Mouse (Mus musculus) myocyte (in vitro differentiated cells): ENCODE results near the gene Acvr2b. TPM values are rescaled to one million over a fixed set of nuclear protein-coding genes. Genes with fewer than 3 reads are reported as not detected.

ENCODE experiments used
- H3K27me3 ChIP-seq: one replicate; pipeline ENCODE4 v1.6.1; 2011; ENCODE audit not compliant: control insufficient read depth, insufficient read depth, insufficient read length
- H3K36me3 ChIP-seq: one replicate; pipeline ENCODE4 v1.6.1; 2011; ENCODE audit not compliant: control insufficient read depth, insufficient read depth
- H3K4me2 ChIP-seq: one replicate; pipeline ENCODE4 v1.6.1; 2011; ENCODE audit warnings: low read depth, control low read depth
- H3K4me3 ChIP-seq: one replicate; pipeline ENCODE4 v1.5.1; 2011; ENCODE audit warnings: mild to moderate bottlenecking, control low read depth, moderate library complexity
- H3K79me2 ChIP-seq: one replicate; pipeline ENCODE4 v1.6.1; 2011; ENCODE audit not compliant: control insufficient read depth, insufficient read depth
- H3ac ChIP-seq: one replicate; pipeline ENCODE4 v1.6.1; 2011; ENCODE audit not compliant: control insufficient read depth, insufficient read length
- CEBPB ChIP-seq: IDR thresholded peaks from 2 replicates; pipeline ENCODE4 v1.6.1; 2011; ENCODE audit warnings: mild to moderate bottlenecking, moderate library complexity; ENCODE audit not compliant: poor library complexity, insufficient read depth, severe bottlenecking
- E2F4 ChIP-seq: IDR thresholded peaks from one replicate; pipeline ENCODE4 v1.6.1; 2011; ENCODE audit warnings: mild to moderate bottlenecking, control low read depth, moderate library complexity; ENCODE audit not compliant: insufficient read depth
- MAX ChIP-seq: IDR thresholded peaks from one replicate; pipeline ENCODE4 v1.6.1; 2011; ENCODE audit warnings: low read depth, mild to moderate bottlenecking, control low read depth
- MYOD1 ChIP-seq, 3 experiments: IDR thresholded peaks; one replicate each; pipeline ENCODE4 v1.6.1; 2011; ENCODE audit warnings: control low read depth in 2 of 3, low read depth in 2 of 3, mild to moderate bottlenecking in 2 of 3, moderate library complexity in 1 of 3; ENCODE audit not compliant: insufficient read length in 2 of 3, control insufficient read depth in 1 of 3
- MYOG ChIP-seq, 3 experiments: IDR thresholded peaks; one replicate each; pipeline ENCODE4 v1.6.1; 2011; ENCODE audit warnings: control low read depth in 2 of 3, low read depth in 2 of 3, mild to moderate bottlenecking in 2 of 3; ENCODE audit not compliant: insufficient read length in 2 of 3, control insufficient read depth in 1 of 3, insufficient read depth in 1 of 3
- POLR2A ChIP-seq: IDR thresholded peaks from one replicate; pipeline ENCODE4 v1.6.1; 2011; ENCODE audit warnings: low read depth, mild to moderate bottlenecking, control low read depth, moderate library complexity; ENCODE audit not compliant: insufficient read length
- POLR2AphosphoS2 ChIP-seq: IDR thresholded peaks from one replicate; pipeline ENCODE4 v1.6.1; 2011; ENCODE audit warnings: low read depth, control low read depth; ENCODE audit not compliant: insufficient read length
- REST ChIP-seq: IDR thresholded peaks from one replicate; pipeline ENCODE4 v1.6.1; 2011; ENCODE audit warnings: mild to moderate bottlenecking, control low read depth, moderate library complexity; ENCODE audit not compliant: insufficient read depth, insufficient read length
- SRF ChIP-seq: IDR thresholded peaks from one replicate; pipeline ENCODE4 v1.6.1; 2011; ENCODE audit warnings: low read depth; ENCODE audit not compliant: control insufficient read depth, insufficient read length
- TCF12 ChIP-seq: IDR thresholded peaks from one replicate; pipeline ENCODE4 v1.6.1; 2011; ENCODE audit warnings: mild to moderate bottlenecking, control low read depth; ENCODE audit not compliant: poor library complexity, insufficient read depth, severe bottlenecking
- TCF3 ChIP-seq: IDR thresholded peaks from one replicate; pipeline ENCODE4 v1.6.1; 2011; ENCODE audit warnings: low read depth, control low read depth; ENCODE audit not compliant: insufficient read length
- USF1 ChIP-seq: IDR thresholded peaks from one replicate; pipeline ENCODE4 v1.6.1; 2011; ENCODE audit warnings: low read depth, mild to moderate bottlenecking, control low read depth, moderate library complexity
- polyA plus RNA-seq: library from polyadenylated mRNA; unstranded; fragments of >200 nt; fragmentation: generic; extraction: Trizol; gene quantifications from one replicate; pipeline ENCODE4 v1.2.1, GENCODE M21; 2012; ENCODE audit warnings: missing spikeins

The Acvr2b gene
- 1.8 TPM for polyA plus RNA-seq

DNA sequence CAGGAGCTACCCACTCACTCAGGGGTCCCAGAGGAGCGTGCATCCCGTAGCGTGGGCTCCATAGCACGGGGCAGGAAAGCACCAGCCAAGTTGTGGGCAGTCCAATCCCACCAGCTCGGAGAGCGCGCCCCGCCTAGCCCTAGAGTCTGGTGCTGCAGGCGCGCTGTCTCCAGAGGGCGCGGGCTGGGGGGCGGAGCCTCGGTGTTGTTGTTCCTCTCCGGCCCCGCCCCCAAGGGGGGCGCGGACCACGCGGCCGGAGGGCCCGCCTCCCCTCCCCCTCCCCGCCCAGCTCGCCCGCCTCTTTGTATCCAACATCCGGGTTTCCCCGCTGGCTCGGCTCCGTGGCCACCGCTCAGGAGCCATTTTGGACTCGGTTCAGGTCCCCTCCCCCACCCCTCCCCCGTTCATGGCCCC, at the start of gene Acvr2b:
TSS of gene Acvr2b (plus strand) at position 318 of the 414 bp plus-strand sequence.
- Histone ChIP-seq H3K4me2 (peak within 1 kb of the TSS; percentile 93), H3K79me2 (no peaks in the 10 kb centered on the region), H3K4me3 (peak within 1 kb of the TSS; percentile 28), H3K36me3 (no peaks in the 10 kb centered on the region), H3K27me3 (peaks cover 11% of the 10 kb centered on the region), H3ac (peak within 1 kb of the TSS; percentile 28)
- no peak for TF ChIP-seq E2F4
- TF ChIP-seq SRF: no peak
- no peak for TF ChIP-seq MAX
- TF ChIP-seq USF1: no peak
- TF ChIP-seq TCF12: no peak
- TF ChIP-seq POLR2A: no peak
- TF ChIP-seq REST: no peak
- TF ChIP-seq TCF3: no peak
- no peak for TF ChIP-seq POLR2AphosphoS2

DNA sequence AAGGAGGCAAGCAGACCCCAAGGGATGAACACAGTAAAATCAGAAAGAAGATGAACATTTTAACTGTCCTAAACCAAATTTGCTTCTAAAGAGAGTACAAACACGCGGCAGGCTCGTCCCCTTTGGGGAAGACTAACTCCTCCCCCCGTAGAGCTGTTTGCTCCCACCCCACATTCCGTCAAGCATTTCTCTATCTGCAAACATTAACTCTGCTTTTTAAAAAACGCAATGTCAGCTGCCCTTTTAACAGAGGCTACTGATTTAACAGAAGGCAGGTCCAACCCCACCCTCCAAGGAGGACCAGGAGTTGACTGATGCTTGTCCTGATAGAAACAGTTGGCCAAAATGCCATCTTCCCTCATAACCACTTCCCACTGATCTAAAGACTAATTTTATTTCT, 48.0 kb upstream of the Acvr2b start:
- TF ChIP-seq MYOD1 (IDR thresholded peaks at IDR 0.05; ENCODE audit: control insufficient read depth in 1 of 3, insufficient read length in 2 of 3, low read depth in 2 of 3) (no peak), USF1 (no peak), TCF3 (no peak), SRF (no peak), TCF12 (no peak), REST (no peak), MYOG (IDR thresholded peaks at IDR 0.05; ENCODE audit: control insufficient read depth in 1 of 3, insufficient read depth in 1 of 3, insufficient read length in 2 of 3, low read depth in 2 of 3) (no peak), E2F4 (no peak), MAX (no peak), CEBPB (no peak), POLR2A (no peak), POLR2AphosphoS2 (no peak)

DNA sequence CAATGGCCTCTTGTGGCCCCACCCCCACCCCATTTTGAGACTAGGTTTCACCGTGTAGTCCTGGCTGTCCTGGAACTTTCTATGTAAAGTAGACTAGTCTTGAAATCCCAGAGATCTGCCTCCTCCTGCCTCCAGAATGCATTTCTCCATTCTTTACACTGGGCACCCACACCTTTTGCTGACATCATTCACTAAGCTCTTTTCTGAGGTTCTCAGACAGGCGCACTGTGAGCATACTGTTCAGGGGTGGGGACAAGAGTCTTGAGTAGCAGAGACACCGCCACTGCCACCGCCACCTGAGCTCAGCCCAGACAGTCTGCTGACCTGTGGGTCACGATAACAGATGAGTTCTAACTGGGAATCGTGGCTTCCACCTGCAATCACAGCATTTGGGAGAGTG, 46.0 kb upstream of the Acvr2b start:
- no peaks in the 10 kb centered on the region for H3K36me3 ChIP-seq
- no peaks in the 10 kb centered on the region for H3K27me3 ChIP-seq
- no peak overlapping the region for H3K4me3 ChIP-seq
- no peak overlapping the region for H3ac ChIP-seq
- no peaks in the 10 kb centered on the region for H3K79me2 ChIP-seq
- H3K4me2 ChIP-seq: no peak overlapping the region
- TF ChIP-seq CEBPB (no peak), MYOG (IDR thresholded peaks at IDR 0.05; ENCODE audit: control insufficient read depth in 1 of 3, insufficient read depth in 1 of 3, insufficient read length in 2 of 3, low read depth in 2 of 3) (no peak), MYOD1 (IDR thresholded peaks at IDR 0.05; ENCODE audit: control insufficient read depth in 1 of 3, insufficient read length in 2 of 3, low read depth in 2 of 3) (no peak), REST (no peak), POLR2AphosphoS2 (no peak), TCF12 (no peak), MAX (no peak), E2F4 (no peak), POLR2A (no peak), USF1 (no peak), SRF (no peak), TCF3 (no peak)

More for the DNA sequence above, 48.0 kb upstream of the Acvr2b start:
- Histone ChIP-seq H3K4me2 (no peak overlapping the region), H3K36me3 (no peaks in the 10 kb centered on the region), H3K27me3 (no peaks in the 10 kb centered on the region), H3K79me2 (no peaks in the 10 kb centered on the region), H3K4me3 (no peak overlapping the region), H3ac (no peak overlapping the region)

DNA sequence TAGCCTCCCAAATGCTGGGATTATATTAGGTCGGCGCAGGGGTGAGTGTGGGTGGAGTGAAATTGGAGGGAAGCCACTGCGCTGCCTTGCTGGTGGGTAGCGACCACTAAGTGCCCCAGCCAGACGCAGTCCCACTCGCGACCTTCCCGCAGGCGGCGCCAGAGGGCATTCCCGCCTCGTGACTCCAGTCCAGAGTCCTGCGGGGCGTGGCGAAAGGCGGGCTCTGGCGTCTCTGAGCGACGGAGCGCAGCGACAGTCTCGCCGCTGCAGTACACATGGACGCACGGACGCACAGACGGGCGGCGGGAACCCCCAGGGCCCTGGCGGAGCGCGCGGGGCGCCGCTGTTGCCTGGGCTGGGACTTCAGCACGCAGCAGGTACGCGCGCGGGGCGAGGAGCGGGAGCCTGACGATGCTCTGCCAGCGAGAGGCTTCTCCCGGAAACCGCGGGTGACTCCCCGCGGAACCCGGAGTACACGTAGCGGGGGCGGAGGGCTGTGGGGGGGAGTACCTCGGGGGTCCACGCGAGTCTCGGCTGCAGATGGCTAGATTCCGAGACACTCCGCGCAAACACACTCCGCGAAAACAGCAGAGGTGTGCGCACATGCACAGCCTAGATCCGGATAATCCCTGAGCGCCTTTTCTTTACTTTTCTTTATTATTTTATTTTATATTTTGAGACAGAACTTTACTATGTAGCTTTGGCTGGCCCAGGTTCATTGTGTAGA, 44.4 kb upstream of the Acvr2b start, which contains the start of gene Xylb:
TSS of gene Xylb (plus strand) at position 51 of the 727 bp plus-strand sequence.
- Histone ChIP-seq H3K27me3 (no peaks in the 10 kb centered on the region), H3K4me3 (peak within 1 kb of the TSS; percentile 9)

More for the DNA sequence above, 44.4 kb upstream of the Acvr2b start, which contains the start of gene Xylb:
- H3ac ChIP-seq: peak within 1 kb of the TSS; percentile 48
- peak within 1 kb of the TSS; percentile 42 for H3K4me2 ChIP-seq
- H3K79me2 ChIP-seq: no peaks in the 10 kb centered on the region
- H3K36me3 ChIP-seq: no peaks in the 10 kb centered on the region
- TF ChIP-seq MAX: no peak
- peak; percentile 52 for TF ChIP-seq POLR2A
- TF ChIP-seq CEBPB: no peak
- no peak for TF ChIP-seq REST
- no peak for TF ChIP-seq E2F4
- TF ChIP-seq SRF: no peak
